17 mouse cellular contexts compared by ENCODE assay signal in the genomic region with DNA sequence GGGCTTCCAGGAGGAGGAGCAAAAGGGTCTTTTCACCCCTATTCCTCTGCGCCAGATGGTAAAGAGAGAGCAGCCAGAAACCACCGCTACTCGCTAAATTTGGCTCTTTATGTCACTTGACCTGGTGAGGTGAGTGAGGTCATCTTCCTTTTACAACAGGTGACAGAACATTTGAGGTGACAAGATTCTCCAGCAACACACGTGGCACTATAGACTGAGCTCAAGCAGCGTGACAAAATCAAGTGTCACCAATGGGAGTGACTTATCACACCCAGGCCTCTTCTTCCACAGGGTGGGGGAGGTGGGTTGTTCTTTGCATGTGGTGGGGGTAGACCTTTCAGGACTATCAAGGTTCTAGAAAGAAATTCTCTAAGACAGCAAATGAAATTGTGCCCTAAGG.
DNase-seq lines count a peak whose midpoint lies in the region; ATAC-seq lines count a peak whose summit lies in the region.
"Had no signal": no experiment of that assay in that cellular context is flagged by ENCODE, and none has a peak within 500 bp of the region (broad histone marks: within the 10 kb centered on the region; RNA-seq: fewer than 3 reads in every experiment).

No protein-coding gene starts in this region.

- no peak for ATAC-seq in forebrain, embryonic 13.5 days
- ATAC-seq in forebrain, embryonic 15.5 days (replicated peaks), result no peak
- no peak for ATAC-seq in hindbrain, embryonic 12.5 days (ENCODE audit: low FRiP score)
- ATAC-seq in hindbrain, embryonic 16.5 days, result no peak
- ATAC-seq: Patski had no signal

- no peaks in the 10 kb centered on the region for H3K9me3 ChIP-seq in forebrain, embryonic 13.5 days (replicated peaks)
- no peaks in the 10 kb centered on the region for H3K9me3 ChIP-seq in forebrain, embryonic 15.5 days
- no peaks in the 10 kb centered on the region for H3K9me3 ChIP-seq in hindbrain, embryonic 12.5 days (replicated peaks)
- no peaks in the 10 kb centered on the region for H3K9me3 ChIP-seq in hindbrain, embryonic 16.5 days (ENCODE audit: control insufficient read depth, low read length)

- peaks cover 69% of the 10 kb centered on the region for H3K4me1 ChIP-seq in forebrain, embryonic 13.5 days
- peaks cover 44% of the 10 kb centered on the region for H3K4me1 ChIP-seq in forebrain, embryonic 15.5 days
- peaks cover 64% of the 10 kb centered on the region for H3K4me1 ChIP-seq in hindbrain, embryonic 12.5 days
- H3K4me1 ChIP-seq in hindbrain, embryonic 16.5 days (ENCODE audit: control insufficient read depth, insufficient read depth, low read depth, low read length), result peaks cover 8% of the 10 kb centered on the region

- peak; percentile 45 to 56 for DNase-seq in spleen, postnatal 36 days (ENCODE audit: low spot score in 2 of 2)
- no peak for DNase-seq in spleen, postnatal 10 days (ENCODE audit: low spot score in 2 of 2)
- peak; percentile 95 for DNase-seq in splenic B cell, adult 2 months (ENCODE audit: low read depth, low spot score)
- DNase-seq in cerebellum, postnatal 36 days, result no peak
- DNase-seq: adrenal gland, postnatal 10 days; cerebellum, postnatal 14 days; kidney, postnatal 36 days; lung, postnatal 36 days; thymus, postnatal 25 days had no signal

- no peak overlapping the region for H3K4me2 ChIP-seq in forebrain, embryonic 13.5 days
- H3K4me2 ChIP-seq in forebrain, embryonic 15.5 days (replicated peaks), result no peak overlapping the region
- H3K4me2 ChIP-seq in hindbrain, embryonic 12.5 days (replicated peaks), result no peak overlapping the region
- H3K4me2 ChIP-seq in hindbrain, embryonic 16.5 days (ENCODE audit: low read length), result no peak overlapping the region
- H3K4me2 ChIP-seq: liver, embryonic 11.5 days had no signal

- H3K27me3 ChIP-seq in forebrain, embryonic 13.5 days, result no peaks in the 10 kb centered on the region
- no peaks in the 10 kb centered on the region for H3K27me3 ChIP-seq in forebrain, embryonic 15.5 days
- H3K27me3 ChIP-seq in hindbrain, embryonic 12.5 days, result no peaks in the 10 kb centered on the region
- no peaks in the 10 kb centered on the region for H3K27me3 ChIP-seq in hindbrain, embryonic 16.5 days (replicated peaks; ENCODE audit: control insufficient read depth, insufficient read depth, low read length)
- H3K27me3 ChIP-seq in splenic B cell, adult 2 months (ENCODE audit: control insufficient read depth, insufficient read depth, low read length, poor library complexity, severe bottlenecking), result no peaks in the 10 kb centered on the region
- H3K27me3 ChIP-seq: Patski had no signal

- WGBS in forebrain, embryonic 13.5 days, result 51% methylated on average over 5 of the region's 5 CpGs
- WGBS in forebrain, embryonic 15.5 days, result 66% methylated on average over 5 of the region's 5 CpGs
- 51% methylated on average over 5 of the region's 5 CpGs for WGBS in hindbrain, embryonic 12.5 days
- 67% methylated on average over 5 of the region's 5 CpGs for WGBS in hindbrain, embryonic 16.5 days

- peak overlapping the region; percentile 69; the same call in 1 of the 2 replicates for H3K27ac ChIP-seq in forebrain, embryonic 13.5 days
- H3K27ac ChIP-seq in forebrain, embryonic 15.5 days (replicated peaks), result no peak overlapping the region
- peak overlapping the region; percentile 60; the same call in 1 of the 2 replicates for H3K27ac ChIP-seq in hindbrain, embryonic 12.5 days
- no peak overlapping the region for H3K27ac ChIP-seq in hindbrain, embryonic 16.5 days (ENCODE audit: low read depth, low read length)
- H3K27ac ChIP-seq: left cerebral cortex, adult 2 months had no signal

- H3K36me3 ChIP-seq in forebrain, embryonic 13.5 days (ENCODE audit: poor library complexity, severe bottlenecking), result no peaks in the 10 kb centered on the region
- no peaks in the 10 kb centered on the region for H3K36me3 ChIP-seq in forebrain, embryonic 15.5 days
- H3K36me3 ChIP-seq in hindbrain, embryonic 12.5 days, result no peaks in the 10 kb centered on the region
- H3K36me3 ChIP-seq in hindbrain, embryonic 16.5 days (ENCODE audit: control insufficient read depth, insufficient read depth, low read length), result no peaks in the 10 kb centered on the region
- H3K36me3 ChIP-seq in splenic B cell, adult 2 months (ENCODE audit: control insufficient read depth, insufficient read depth, low read length, poor library complexity, severe bottlenecking), result no peaks in the 10 kb centered on the region

- H3K9ac ChIP-seq in forebrain, embryonic 13.5 days, result no peak overlapping the region
- H3K9ac ChIP-seq in forebrain, embryonic 15.5 days (replicated peaks), result no peak overlapping the region
- H3K9ac ChIP-seq in hindbrain, embryonic 12.5 days, result no peak overlapping the region
- H3K9ac ChIP-seq in hindbrain, embryonic 16.5 days (ENCODE audit: low read depth, low read length), result no peak overlapping the region

- no peak overlapping the region for H3K4me3 ChIP-seq in forebrain, embryonic 13.5 days
- no peak overlapping the region for H3K4me3 ChIP-seq in forebrain, embryonic 15.5 days
- no peak overlapping the region for H3K4me3 ChIP-seq in hindbrain, embryonic 12.5 days
- no peak overlapping the region for H3K4me3 ChIP-seq in hindbrain, embryonic 16.5 days (ENCODE audit: low read length)
- H3K4me3 ChIP-seq: left cerebral cortex, adult 2 months; myocyte had no signal

Comparison
In these comparisons a context has a peak if more than half of its experiments do, and no peak if none do; other contexts are left out.
1. H3K27ac ChIP-seq: peak in forebrain, embryonic 13.5 days (single experiment) and hindbrain, embryonic 12.5 days (single experiment); none in forebrain, embryonic 15.5 days (single experiment) and hindbrain, embryonic 16.5 days (single experiment).
2. DNase-seq: peak in spleen, postnatal 36 days (2 of 2) and splenic B cell, adult 2 months (single experiment); none in spleen, postnatal 10 days (0 of 2) and cerebellum, postnatal 36 days (0 of 2).